Comparison of ENCODE assay signal across 8 mouse cellular contexts in genomic region chr11:75460844-75461742, GRCm38 (mm10). TPM values are rescaled to one million over a fixed set of nuclear protein-coding genes. Genes with fewer than 3 reads are reported as not detected.
DNase-seq lines count a peak whose midpoint lies in the region; ATAC-seq and TF ChIP-seq lines count a peak whose summit lies in the region.

Gene Tlcd2 (plus strand): TSS chr11:75461715.

- H3K36me3 ChIP-seq in hindbrain, postnatal 0 days (ENCODE audit: insufficient read depth, low read length), result peaks cover 11% of the 10 kb centered on the region

- intact Hi-C loops in gastrocnemius, adult 2 months (cut with DNase I), result loop anchor here (5.0 kb wide), 1 partner anchor 106 kb away; no protein-coding TSS in a partner anchor
- intact Hi-C loops in left cerebral cortex, adult 2 months (cut with DNase I), result loop anchor here (2.0 to 5.0 kb wide), 2 partner anchors 269 to 288 kb away; partner anchors contain the start of genes Dph1 and Rtn4rl1

- H3K4me3 ChIP-seq in gastrocnemius, adult 2 months, result peak within 1 kb of the TSS; percentile 87
- H3K4me3 ChIP-seq in hindbrain, postnatal 0 days (ENCODE audit: low read length), result peak within 1 kb of the TSS; percentile 91
- H3K4me3 ChIP-seq in left cerebral cortex, adult 2 months, result peak within 1 kb of the TSS; percentile 84

- peak within 1 kb of the TSS; percentile 98 for H3K4me2 ChIP-seq in hindbrain, postnatal 0 days (ENCODE audit: low read depth, low read length)

- no peaks in the 10 kb centered on the region for H3K9me3 ChIP-seq in hindbrain, postnatal 0 days (ENCODE audit: low read length)

- H3K9ac ChIP-seq in hindbrain, postnatal 0 days (replicated peaks; ENCODE audit: low read length), result peak within 1 kb of the TSS; percentile 71

- no peak for TF ChIP-seq CTCF in gastrocnemius, adult 2 months (IDR thresholded peaks at IDR 0.05)
- TF ChIP-seq CTCF in hindbrain, postnatal 0 days (IDR thresholded peaks at IDR 0.05; ENCODE audit: low read depth), result peak; percentile 22; the same call in 1 of the 2 replicates
- TF ChIP-seq CTCF in left cerebral cortex, adult 2 months (IDR thresholded peaks at IDR 0.05), result no peak

- peak within 1 kb of the TSS; percentile 100 for H3K27ac ChIP-seq in gastrocnemius, adult 2 months
- H3K27ac ChIP-seq in hindbrain, postnatal 0 days, result peak within 1 kb of the TSS; percentile 88
- peak within 1 kb of the TSS; percentile 95 for H3K27ac ChIP-seq in left cerebral cortex, adult 2 months

- DNase-seq in ZHBTc4 (ENCODE audit: low read depth, low spot score), result peak; percentile 100
- peak; percentile 100 for DNase-seq in gastrocnemius, adult 2 months
- DNase-seq in hindbrain, postnatal 0 days (ENCODE audit: low spot score), result peak; percentile 100
- peak; percentile 98 to 99 for DNase-seq in left cerebral cortex, adult 2 months (ENCODE audit: extremely low spot score in 1 of 2, low spot score in 2 of 2)
- DNase-seq in right cerebral cortex, adult 2 months (ENCODE audit: low spot score in 2 of 2), result peak; percentile 99
- DNase-seq in urinary bladder, postnatal 14 days (ENCODE audit: low spot score), result peak; percentile 99

- ATAC-seq in common myeloid progenitor, adult 5-6 weeks (replicated peaks; ENCODE audit: low read depth, poor library complexity, severe bottlenecking), result peak; percentile 77
- peak; percentile 97 for ATAC-seq in hindbrain, postnatal 0 days
- ATAC-seq in megakaryocyte, adult 5-6 weeks (ENCODE audit: poor library complexity, severe bottlenecking), result peak; percentile 69

- under 1% methylated on average over 46 of the region's 46 CpGs for WGBS in hindbrain, postnatal 0 days

- H3K27me3 ChIP-seq in hindbrain, postnatal 0 days (ENCODE audit: insufficient read depth, low read length), result no peaks in the 10 kb centered on the region

- H3K4me1 ChIP-seq in hindbrain, postnatal 0 days (ENCODE audit: insufficient read depth, low read length), result peaks cover 21% of the 10 kb centered on the region

RNA-seq across cellular contexts. Expression of gene Tlcd2, which starts in this region (rescaled TPM):
- 26.9 and 33.6 TPM in 2 replicates for total RNA-seq in common myeloid progenitor, adult 5-6 weeks (2017)
- total RNA-seq in gastrocnemius, adult 2 months (2021), result 1 to 10 TPM; 2.6 to 3.1 TPM
- 1.0 and 3.4 TPM in 2 replicates for total RNA-seq in hindbrain, postnatal 0 days (2014; rRNA removed)
- polyA plus RNA-seq in hindbrain, postnatal 0 days (2015; fragmentation: Nextera tagmentation; extraction: Ambion mirVana), result 1.5 and 1.6 TPM in 2 replicates
- under 1 TPM; 0.51 to 0.66 TPM for total RNA-seq in left cerebral cortex, adult 2 months (2021)
- total RNA-seq in megakaryocyte, adult 5-6 weeks (2015), result 3.1 and 7.8 TPM in 2 replicates
- 4.6 and 5.4 TPM in 2 replicates for total RNA-seq in megakaryocyte, adult 5-6 weeks (2017)

Comparison
In these comparisons a context has a peak if more than half of its experiments do, and no peak if none do; other contexts are left out.
1. Peak in every context shown above with its lines: DNase-seq, ATAC-seq, H3K4me3 ChIP-seq and H3K27ac ChIP-seq.
2. Peak in DNase-seq, H3K4me3 ChIP-seq and H3K27ac ChIP-seq in left cerebral cortex, adult 2 months; RNA of the gene not detected or under 1 TPM.